Mouse (Mus musculus) forebrain, embryonic 10.5 days (tissue): ENCODE measurements around the gene Sipa1l3. TPM values are rescaled to one million over a fixed set of nuclear protein-coding genes. Genes with fewer than 3 reads are reported as not detected.
A peak's percentile ranks its signal among the peaks of the same experiment; 100 is the strongest.

Source experiments
- DNase-seq: peaks from one replicate; pipeline ENCODE4 v3.0.0-alpha.2; 2017; ENCODE audit warnings: low spot score; ENCODE audit errors: extremely low spot score
- H3K27ac ChIP-seq: fragments of 300-500 bp; sonication (generic); 2 replicates; pipeline ENCODE4 v1.5.1; 2016; ENCODE audit warnings: mild to moderate bottlenecking
- H3K27me3 ChIP-seq: fragments of 300-500 bp; sonication (generic); 2 replicates; pipeline ENCODE4 v1.6.1; 2016; ENCODE audit warnings: mild to moderate bottlenecking; ENCODE audit not compliant: poor library complexity, severe bottlenecking
- H3K36me3 ChIP-seq: fragments of 300-500 bp; sonication (generic); replicated peaks from 2 replicates; pipeline ENCODE4 v1.6.1; 2016; ENCODE audit warnings: mild to moderate bottlenecking, moderate library complexity
- H3K4me1 ChIP-seq: fragments of 300-500 bp; sonication (generic); 2 replicates; pipeline ENCODE4 v1.6.1; 2016
- H3K4me3 ChIP-seq: fragments of 300-500 bp; sonication (generic); 2 replicates; pipeline ENCODE4 v1.5.1; 2016; ENCODE audit warnings: mild to moderate bottlenecking, moderate library complexity
- H3K9me3 ChIP-seq: fragments of 300-500 bp; sonication (generic); 2 replicates; pipeline ENCODE4 v1.6.1; 2016; ENCODE audit warnings: mild to moderate bottlenecking, moderate library complexity
- WGBS: fragments of 180-500 bp; shearing (Covaris S2); methylation state at CpG from one replicate; pipeline ENCODE4 v1.1.7; 2016; 5-methylcytosine and 5-hydroxymethylcytosine counted together
- polyA plus RNA-seq: library from polyadenylated mRNA; unstranded; fragments of >200 nt; fragmentation: Nextera tagmentation; extraction: Ambion mirVana; gene quantifications from 2 replicates; pipeline ENCODE4 v1.2.1, GENCODE M21; 2016

Gene Sipa1l3
- polyA plus RNA-seq, 1 experiment from 2014 or later, result 12.4 TPM

- WGBS, result 7% methylated on average over 19 of the region's 19 CpGs
Observed at GRCm38 (mm10) chr7:29319337-29320307, 198.8 kb downstream of the Sipa1l3 start.

GRCm38 (mm10) chr7:29318115-29318911, 200.1 kb downstream of the Sipa1l3 start:
- Histone ChIP-seq H3K9me3 (no peaks in the 10 kb centered on the region), H3K4me1 (peaks cover 87% of the 10 kb centered on the region), H3K36me3 (peaks cover 50% of the 10 kb centered on the region), H3K4me3 (peak overlapping the region; percentile 45), H3K27me3 (no peaks in the 10 kb centered on the region), H3K27ac (peak overlapping the region; percentile 95)
- DNase-seq, result peak; percentile 51
- 4% methylated on average over 18 of the region's 18 CpGs for WGBS

More at GRCm38 (mm10) chr7:29319337-29320307, 198.8 kb downstream of the Sipa1l3 start:
- H3K27me3 ChIP-seq, result no peaks in the 10 kb centered on the region
- H3K4me1 ChIP-seq, result peaks cover 74% of the 10 kb centered on the region
- peak; percentile 49 for DNase-seq
- H3K9me3 ChIP-seq, result no peaks in the 10 kb centered on the region
- peak overlapping the region; percentile 45 for H3K4me3 ChIP-seq
- peaks cover 47% of the 10 kb centered on the region for H3K36me3 ChIP-seq
- H3K27ac ChIP-seq, result peak overlapping the region; percentile 95

GRCm38 (mm10) chr7:29317558-29317957, 200.9 kb downstream of the Sipa1l3 start:
- Histone ChIP-seq H3K4me1 (peaks cover 95% of the 10 kb centered on the region), H3K27me3 (no peaks in the 10 kb centered on the region), H3K27ac (peak overlapping the region; percentile 95), H3K4me3 (peak overlapping the region; percentile 45), H3K36me3 (peaks cover 48% of the 10 kb centered on the region), H3K9me3 (no peaks in the 10 kb centered on the region)
- 0% methylated on average over 2 of the region's 2 CpGs for WGBS
- DNase-seq, result peak; percentile 87

GRCm38 (mm10) chr7:29316976-29317375, 201.5 kb downstream of the Sipa1l3 start:
- peaks cover 52% of the 10 kb centered on the region for H3K36me3 ChIP-seq
- 4% methylated on average over 10 of the region's 10 CpGs for WGBS
- H3K27ac ChIP-seq, result peak overlapping the region; percentile 95
- peak; percentile 53 for DNase-seq
- peak overlapping the region; percentile 45 for H3K4me3 ChIP-seq
- peaks cover 96% of the 10 kb centered on the region for H3K4me1 ChIP-seq
- H3K9me3 ChIP-seq, result no peaks in the 10 kb centered on the region
- H3K27me3 ChIP-seq, result no peaks in the 10 kb centered on the region

GRCm38 (mm10) chr7:29316137-29316734, 202.2 kb downstream of the Sipa1l3 start:
- Histone ChIP-seq H3K9me3 (no peaks in the 10 kb centered on the region), H3K36me3 (peaks cover 52% of the 10 kb centered on the region), H3K4me3 (peak overlapping the region; percentile 18; the same call in 1 of the 2 replicates), H3K27me3 (peaks cover 3% of the 10 kb centered on the region; the same call in 1 of the 2 replicates), H3K4me1 (peaks cover 89% of the 10 kb centered on the region), H3K27ac (peak overlapping the region; percentile 95)
- 65% methylated on average over 17 of the region's 17 CpGs for WGBS
- no peak for DNase-seq

GRCm38 (mm10) chr7:29314844-29315628, 203.4 kb downstream of the Sipa1l3 start:
- Histone ChIP-seq H3K27me3 (peaks cover 15% of the 10 kb centered on the region), H3K9me3 (no peaks in the 10 kb centered on the region), H3K4me1 (peaks cover 83% of the 10 kb centered on the region), H3K4me3 (no peak overlapping the region; the same call in 1 of the 2 replicates), H3K36me3 (peaks cover 61% of the 10 kb centered on the region), H3K27ac (peak overlapping the region; percentile 95)
- 76% methylated on average over 13 of the region's 13 CpGs for WGBS
- peak; percentile 56 for DNase-seq

- Histone ChIP-seq H3K27ac (peak overlapping the region; percentile 95), H3K36me3 (peaks cover 61% of the 10 kb centered on the region), H3K4me3 (no peak overlapping the region), H3K9me3 (no peaks in the 10 kb centered on the region), H3K27me3 (peaks cover 29% of the 10 kb centered on the region), H3K4me1 (peaks cover 83% of the 10 kb centered on the region)
- DNase-seq, result no peak
- 57% methylated on average over 9 of the region's 9 CpGs for WGBS
Observed at GRCm38 (mm10) chr7:29313572-29314261, 204.7 kb downstream of the Sipa1l3 start.

- H3K4me1 ChIP-seq, result peaks cover 83% of the 10 kb centered on the region
- peaks cover 35% of the 10 kb centered on the region for H3K27me3 ChIP-seq
- H3K4me3 ChIP-seq, result no peak overlapping the region
- WGBS, result 29% methylated on average over 9 of the region's 9 CpGs
- peaks cover 61% of the 10 kb centered on the region for H3K36me3 ChIP-seq
- no peak for DNase-seq
- H3K9me3 ChIP-seq, result no peaks in the 10 kb centered on the region
- H3K27ac ChIP-seq, result peak overlapping the region; percentile 48; the same call in 1 of the 2 replicates
Observed at GRCm38 (mm10) chr7:29313051-29313450, 205.4 kb downstream of the Sipa1l3 start.

- H3K4me1 ChIP-seq, result peaks cover 83% of the 10 kb centered on the region
Observed at GRCm38 (mm10) chr7:29309749-29310148, 208.7 kb downstream of the Sipa1l3 start.

GRCm38 (mm10) chr7:29309221-29309721, 209.2 kb downstream of the Sipa1l3 start:
- under 1% methylated on average over 36 of the region's 36 CpGs for WGBS
- peak overlapping the region; percentile 77 for H3K4me3 ChIP-seq
- H3K4me1 ChIP-seq, result peaks cover 83% of the 10 kb centered on the region
- peak; percentile 47 for DNase-seq
- peaks cover 64% of the 10 kb centered on the region for H3K27me3 ChIP-seq
- no peaks in the 10 kb centered on the region for H3K9me3 ChIP-seq
- peak overlapping the region; percentile 74 for H3K27ac ChIP-seq
- H3K36me3 ChIP-seq, result peaks cover 37% of the 10 kb centered on the region

More at GRCm38 (mm10) chr7:29309749-29310148, 208.7 kb downstream of the Sipa1l3 start:
- H3K27ac ChIP-seq, result peak overlapping the region; percentile 74
- 11% methylated on average over 5 of the region's 5 CpGs for WGBS
- peak overlapping the region; percentile 77 for H3K4me3 ChIP-seq
- H3K9me3 ChIP-seq, result no peaks in the 10 kb centered on the region
- H3K36me3 ChIP-seq, result peaks cover 42% of the 10 kb centered on the region
- peaks cover 61% of the 10 kb centered on the region for H3K27me3 ChIP-seq
- no peak for DNase-seq
